Mouse (Mus musculus) retina, postnatal 7 days (tissue): ENCODE measurements around the gene Snx10.

Experiments
- DNase-seq: peaks from one replicate; pipeline ENCODE4 v3.0.0-alpha.2; 2012; ENCODE audit warnings: low read depth, low spot score

The Snx10 gene

DNA sequence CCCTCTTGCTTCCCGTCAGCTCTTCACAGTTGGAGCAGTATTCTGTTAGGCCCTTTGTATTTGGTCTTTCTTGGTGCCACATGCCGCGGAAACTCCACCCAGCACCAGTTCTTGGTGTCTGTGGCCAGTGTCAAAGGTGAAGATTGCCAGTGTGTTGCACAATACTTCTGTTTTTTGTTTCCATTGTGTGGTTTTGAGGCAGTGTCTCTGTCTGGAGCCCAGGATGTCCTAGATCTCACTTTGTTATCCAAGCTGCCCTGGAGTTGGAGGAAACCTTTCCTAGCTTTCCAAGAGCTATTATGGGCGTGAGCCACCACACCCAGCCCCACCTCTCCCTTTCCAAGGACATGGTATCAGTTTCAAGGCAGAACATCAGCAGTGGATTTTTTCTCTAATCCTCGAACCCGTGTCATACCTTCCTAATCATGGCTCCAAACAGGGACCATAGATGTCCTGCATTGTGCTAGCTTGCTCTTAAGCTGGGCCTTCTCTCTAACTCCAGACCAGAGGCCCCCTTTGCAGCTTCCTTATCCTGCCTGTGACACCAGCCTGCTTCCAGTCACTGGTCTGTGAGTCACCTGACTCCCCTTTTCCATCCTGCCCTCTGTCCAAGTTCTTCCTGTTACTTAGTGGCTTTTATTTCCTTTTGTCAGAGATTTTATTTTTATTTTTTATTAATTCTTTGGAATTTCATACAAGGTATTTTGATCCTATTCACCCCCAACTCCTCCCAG, 9.9 kb downstream of the Snx10 start:
- no peak for DNase-seq

DNA sequence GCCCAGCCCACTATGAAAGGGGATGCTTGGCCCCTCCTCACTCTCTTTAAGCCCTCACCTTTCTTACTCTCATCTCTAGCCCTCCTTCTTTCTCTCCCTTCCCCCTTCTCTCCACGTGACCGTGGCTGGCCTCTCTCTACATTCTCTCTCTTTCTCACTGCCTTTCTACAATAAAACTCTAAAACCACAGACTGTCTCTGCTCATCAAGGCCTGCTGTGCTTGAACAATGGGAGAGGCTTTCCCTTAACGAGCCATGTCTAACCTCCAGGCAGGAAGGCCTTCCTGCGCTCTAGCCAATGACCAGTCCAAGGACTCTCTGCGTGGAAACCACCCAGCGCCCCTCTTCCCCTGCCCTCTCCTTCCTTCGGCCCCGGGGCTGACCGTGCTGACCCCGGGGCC, 11.9 kb downstream of the Snx10 start:
- DNase-seq: no peak

DNA sequence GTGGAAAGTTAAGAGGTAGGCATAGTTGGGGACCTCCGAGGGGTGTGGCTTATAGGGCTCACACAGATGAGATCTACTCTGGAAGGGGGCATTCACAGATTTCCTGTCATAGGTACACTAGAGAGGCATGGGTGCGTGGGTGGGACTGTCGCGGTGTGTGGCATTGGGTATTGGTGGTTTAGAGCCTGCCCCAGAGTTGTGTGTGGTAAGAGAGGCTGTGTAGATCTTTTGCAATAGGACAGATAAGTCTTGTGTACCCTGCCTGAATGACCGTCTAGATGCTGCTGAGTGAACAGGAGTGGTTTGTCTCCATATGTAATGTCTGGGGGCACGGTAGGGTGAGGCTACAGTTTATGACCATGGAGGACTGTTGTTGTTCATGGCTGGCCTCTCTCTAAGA, 16.8 kb downstream of the Snx10 start:
- no peak for DNase-seq

DNA sequence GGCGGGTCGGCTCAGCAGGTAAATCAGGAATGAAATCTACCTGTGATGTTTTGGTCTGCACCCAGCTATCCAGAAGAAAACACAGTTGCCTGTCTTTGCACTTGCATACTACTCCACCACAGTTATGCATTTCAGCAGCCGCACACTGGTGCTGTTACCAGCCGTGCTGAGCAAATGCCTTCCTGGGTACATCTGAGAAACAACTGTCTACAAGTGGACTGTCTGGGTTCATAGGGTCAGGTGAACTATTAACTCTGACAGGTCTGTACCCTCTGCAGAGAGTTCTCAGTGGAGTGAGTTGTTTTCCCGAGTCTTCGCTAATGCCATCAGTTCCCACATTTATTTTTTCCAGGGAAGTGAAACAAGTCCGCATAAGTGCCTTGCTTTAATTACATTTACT, 17.7 kb downstream of the Snx10 start:
- no peak for DNase-seq

DNA sequence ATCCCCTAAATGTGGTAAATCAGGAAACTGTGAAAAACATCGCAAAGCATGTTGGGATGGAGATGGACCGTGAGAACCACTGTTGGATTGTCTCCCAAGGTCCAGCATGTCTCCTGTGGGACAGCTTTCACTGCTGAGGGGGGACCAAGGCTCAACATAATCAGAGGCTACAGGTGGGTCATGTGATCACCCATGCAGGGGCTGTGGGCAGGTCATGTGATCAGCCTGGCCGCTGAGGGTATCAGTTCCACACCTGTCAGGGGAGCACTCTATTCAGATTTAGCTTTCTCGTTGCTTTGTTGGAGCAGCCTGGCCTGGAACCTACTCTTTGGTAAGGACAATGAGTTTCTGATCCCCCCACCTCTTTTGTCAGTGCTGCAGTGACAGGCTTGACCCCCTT, 18.4 kb downstream of the Snx10 start:
- DNase-seq: no peak

DNA sequence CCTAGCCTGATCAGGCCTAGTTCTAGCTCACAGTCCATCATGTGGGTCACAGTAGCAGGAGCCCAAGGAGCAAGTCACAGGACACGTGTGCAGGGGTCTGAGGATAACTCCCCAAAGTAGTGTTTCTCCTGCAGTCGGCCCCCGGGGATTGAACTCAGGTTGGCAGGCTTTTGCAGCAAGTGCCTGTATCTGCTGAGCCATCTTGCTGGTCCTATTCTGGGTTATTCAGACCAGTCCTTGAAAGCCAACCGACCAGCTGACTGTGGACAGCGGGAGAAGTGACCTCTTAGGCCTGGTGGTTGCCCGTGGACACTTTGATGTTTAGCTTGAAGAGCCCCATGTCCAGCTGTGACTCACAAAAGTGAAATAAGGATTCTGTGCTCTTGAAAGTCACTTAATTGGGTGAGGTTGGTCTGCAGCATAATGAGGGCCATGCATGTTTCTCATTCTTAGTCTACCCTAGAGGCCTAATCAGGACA, 20.0 kb downstream of the Snx10 start:
- no peak for DNase-seq

DNA sequence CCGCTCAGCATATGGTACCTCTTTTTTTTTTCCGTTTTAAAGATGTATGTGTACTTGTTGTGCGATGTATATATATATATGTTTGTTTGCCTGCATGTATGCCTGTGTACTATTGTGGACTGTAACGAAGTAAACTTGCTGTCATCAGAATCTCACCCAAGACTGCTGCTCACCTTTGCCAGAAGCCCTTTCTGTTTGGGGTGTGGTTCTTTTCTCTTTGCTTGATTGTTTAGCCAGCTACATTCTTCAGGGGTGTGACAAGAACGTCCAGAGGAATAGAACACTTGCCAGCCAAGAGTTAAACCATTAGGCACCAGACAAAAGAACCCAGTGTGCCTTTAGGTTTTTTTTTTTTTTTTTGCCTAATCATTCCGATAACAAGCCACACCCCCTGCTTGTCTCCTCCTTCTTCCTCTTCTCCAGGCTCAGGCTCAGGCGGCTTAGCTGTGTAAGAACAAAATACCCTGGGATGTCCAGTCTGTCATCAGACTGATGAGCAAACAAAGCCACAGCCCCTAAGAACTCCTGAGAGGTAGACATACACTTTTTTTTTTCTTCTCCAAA, 20.5 kb downstream of the Snx10 start:
- peak; percentile 54 for DNase-seq

DNA sequence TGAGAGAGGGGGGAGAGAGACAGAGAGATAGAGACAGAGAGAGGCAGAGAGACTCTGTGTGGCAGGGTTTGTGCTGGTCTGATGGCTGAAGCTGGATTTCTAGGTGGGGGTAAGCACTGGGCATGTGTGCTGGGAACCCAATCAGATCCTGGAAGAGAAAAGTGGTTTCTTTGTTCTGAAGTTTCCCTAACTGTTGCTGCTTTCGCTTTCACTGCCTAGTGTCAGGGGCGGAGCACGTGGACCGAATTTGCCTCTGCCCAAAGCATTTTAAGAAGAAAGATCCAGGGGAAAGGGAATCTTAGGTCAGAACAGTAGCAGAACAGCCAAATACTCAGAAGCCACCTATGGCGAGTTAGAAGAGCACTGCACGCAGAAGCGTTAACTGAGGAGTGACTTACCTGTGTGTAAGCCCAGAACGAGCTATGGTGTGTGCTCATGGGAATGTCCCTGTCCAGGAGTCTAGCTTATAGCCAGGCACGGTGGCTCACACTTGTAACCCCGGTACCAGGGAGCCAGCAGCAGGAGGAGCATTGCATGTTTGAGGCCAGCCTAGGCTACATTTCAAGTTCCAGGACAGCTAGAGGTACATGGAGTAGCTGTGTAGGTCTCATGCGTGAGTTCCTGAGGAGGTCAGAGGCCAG, 21.6 kb downstream of the Snx10 start:
- no peak for DNase-seq

DNA sequence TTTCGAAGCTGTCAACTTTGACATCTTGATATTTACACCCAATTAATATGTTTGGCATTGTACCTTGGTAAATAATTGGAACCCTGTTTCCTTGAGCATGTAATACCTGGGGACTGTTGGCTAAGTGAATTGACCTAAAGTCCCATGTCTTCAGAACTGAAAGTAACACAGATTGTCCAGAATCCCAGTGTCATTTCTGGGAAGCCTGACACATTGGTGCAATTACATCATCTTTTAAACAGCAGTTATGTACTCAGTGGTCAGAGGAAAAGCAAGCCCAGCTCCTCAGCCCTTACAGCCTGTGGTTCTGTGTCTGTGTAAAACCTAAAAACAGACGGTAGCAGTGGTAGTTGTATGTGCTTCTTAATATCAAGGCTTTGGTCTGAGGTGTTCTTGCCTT, 22.4 kb downstream of the Snx10 start:
- DNase-seq: no peak

DNA sequence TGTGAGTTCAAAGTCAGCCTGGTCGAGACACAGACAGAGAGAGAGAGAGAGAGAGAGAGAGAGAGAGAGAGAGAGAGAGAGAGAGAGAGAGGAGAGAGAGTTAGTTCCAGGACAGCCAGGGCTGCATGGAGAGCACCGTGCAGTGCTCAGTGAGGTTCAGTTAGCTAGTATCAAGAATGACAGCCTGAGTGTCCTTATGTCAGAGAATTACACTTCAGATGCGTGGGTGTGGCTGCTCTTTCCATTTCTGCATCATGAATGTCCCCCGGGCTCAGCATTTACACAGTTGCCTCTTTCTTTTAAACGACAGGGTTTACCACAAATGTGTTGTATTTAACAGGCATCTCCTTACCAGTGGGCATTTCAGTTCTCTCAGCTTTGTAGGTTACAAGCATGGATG, 25.1 kb downstream of the Snx10 start:
- no peak for DNase-seq

DNA sequence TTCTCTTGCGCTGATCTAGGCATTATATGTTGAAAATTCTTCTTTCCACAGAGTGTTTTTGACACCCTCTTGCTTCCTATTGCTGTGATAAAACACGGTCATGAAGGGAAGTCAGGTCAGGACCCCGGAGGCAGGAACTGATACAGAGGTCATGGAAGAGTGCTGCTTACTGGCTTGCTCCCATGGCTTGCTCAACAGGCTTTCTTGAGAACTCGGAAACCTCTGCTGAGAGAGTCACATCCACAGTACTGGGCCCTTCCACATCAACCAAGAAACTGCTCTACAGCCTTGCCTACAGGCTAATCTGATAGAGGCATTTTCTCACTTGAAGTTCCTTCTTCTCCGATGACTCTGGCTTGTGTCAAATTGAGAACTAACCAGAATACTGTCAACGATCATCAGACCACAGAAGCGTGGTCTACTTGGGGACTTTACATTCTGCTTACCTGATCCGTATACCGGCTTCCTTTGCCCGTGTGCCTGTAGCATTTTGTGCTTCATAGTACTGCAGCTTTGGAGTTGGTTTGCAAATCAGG, 27.6 kb downstream of the Snx10 start:
- no peak for DNase-seq

DNA sequence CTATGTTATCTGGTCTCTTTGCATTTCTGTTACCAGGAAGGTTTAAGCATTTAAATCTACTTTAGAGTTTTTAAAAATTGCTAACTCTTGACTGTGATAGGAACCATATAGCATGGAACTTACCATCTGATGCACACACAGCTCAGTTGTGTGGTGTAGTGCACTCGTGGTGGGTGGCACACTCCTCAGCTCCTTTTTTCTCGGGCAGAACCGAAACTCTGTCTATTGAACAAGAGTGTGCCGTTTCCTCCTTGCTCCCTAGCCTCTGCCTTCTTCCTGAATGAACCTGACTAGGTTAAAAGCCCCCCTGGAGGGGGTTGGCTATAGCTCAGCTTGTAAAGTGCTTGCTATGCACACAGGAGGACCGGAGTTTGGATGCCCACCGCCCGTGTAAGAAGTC, 32.9 kb downstream of the Snx10 start:
- DNase-seq: no peak

DNA sequence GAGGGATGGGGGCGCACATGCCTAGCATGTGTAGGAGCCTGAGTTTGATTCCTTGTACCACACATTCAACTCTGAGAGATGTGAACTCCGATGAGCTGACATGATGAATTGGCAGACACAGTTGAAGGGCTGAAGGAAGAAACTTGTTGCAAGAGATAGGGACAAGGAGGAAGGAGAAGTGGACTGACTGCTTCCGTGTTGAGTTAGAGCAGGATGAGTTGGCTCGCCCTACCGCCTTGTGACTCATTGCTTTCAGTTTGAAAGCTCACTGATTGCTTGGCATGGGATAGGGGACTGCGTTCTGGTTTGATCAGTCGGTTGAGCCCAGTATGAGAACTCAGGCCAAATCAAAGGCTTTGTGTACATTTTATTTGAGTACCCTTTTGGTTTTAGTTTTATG, 34.6 kb downstream of the Snx10 start:
- no peak for DNase-seq

DNA sequence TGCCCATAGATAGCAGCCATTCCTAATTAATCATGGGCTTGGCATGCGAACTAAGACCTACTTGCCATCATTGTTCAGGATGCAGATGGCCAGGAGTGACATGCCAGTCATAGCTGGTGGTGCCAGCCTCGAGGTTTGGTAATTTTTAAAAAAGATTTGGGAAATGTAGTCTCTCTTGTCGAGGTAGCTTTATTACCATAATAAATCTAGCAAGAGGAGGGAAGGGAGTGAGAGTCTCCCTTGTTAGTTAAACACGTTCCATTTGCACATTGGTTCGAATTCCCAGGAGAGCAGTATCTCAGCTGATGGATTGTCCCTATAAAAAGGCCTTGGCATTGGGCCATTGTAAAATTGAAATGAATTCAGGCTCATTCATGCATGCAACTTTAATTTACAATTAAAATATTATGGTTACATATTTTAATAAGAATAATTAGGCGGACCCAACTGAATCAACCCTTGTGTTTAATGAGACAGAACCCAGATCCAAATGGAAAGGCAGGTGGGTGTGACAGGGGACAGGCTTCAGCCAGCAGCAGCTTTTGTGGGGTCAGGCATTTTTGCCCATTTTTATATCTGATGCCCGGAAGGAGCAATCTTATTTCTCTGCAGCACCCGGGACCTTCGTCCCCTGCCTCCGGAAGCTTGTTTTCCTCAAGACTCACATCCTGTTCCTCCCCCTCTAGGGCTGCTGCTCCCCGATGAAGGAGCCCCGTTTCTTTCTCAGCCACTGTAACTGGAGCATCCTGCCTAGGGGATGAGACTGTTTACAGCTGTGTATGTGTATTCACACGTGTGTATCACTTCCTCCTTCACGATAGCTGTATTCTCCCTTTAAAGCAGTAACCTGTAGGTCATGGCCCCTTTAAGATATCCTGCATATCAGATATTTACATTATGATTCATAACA, 43.3 kb downstream of the Snx10 start:
- DNase-seq: no peak

DNA sequence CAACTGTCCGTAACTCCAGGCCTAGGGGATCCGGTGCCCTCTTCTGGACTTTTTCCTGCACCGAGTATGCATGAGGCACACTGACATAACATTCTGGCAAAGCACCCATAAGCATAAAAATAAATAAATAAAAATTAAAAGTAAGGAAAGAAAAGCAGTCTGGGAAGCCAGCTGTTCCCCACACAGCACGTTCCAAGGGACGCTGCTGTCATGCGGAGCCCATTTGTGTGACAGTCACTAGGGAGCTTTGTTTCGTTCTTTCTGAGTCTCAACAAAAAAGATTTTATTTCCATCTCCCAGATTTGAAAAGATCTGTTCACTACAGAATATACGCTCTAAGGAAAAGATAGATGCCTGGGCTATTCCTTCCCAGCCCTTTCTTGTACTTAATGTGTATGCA, 45.4 kb downstream of the Snx10 start:
- no peak for DNase-seq

DNA sequence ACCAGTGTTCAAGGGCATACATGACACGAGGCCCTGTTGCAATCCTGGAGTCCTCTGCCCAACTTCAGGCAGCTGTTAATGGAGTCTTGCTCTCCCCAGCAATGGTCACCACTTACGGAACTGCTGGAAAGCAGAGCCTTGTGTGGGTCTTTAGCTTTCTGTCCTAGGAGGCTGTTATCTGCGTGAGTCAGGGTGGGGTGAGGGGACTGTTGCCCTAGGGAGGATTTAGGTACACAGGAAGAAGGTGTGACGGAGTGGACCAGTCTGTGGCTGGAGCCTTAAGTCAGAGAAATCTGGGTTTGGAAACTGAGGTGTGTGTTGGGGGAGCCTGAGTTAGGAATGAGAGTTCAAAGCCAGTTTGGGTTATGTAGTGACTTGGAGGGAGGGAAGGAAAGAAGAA, 49.4 kb downstream of the Snx10 start:
- DNase-seq: no peak

DNA sequence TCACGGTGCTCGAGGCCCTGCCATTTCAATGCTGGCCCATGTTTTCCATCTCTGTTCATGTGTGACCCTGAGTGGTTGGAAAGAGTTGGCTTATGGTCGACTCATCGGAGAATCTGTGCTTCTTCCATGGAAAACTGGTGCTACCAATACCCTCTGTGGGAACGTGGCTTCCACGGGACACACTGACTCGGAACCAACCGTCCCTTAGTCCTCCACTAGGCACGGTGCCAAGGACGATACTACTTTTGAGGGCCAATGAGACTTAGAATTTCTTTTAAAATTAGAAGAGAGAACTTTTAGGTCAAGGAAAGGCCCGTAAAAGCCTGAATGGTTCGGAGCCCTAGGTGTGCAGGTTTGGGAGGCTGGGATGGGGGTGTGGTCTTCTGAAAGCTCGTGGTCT, 50.4 kb downstream of the Snx10 start:
- no peak for DNase-seq

DNA sequence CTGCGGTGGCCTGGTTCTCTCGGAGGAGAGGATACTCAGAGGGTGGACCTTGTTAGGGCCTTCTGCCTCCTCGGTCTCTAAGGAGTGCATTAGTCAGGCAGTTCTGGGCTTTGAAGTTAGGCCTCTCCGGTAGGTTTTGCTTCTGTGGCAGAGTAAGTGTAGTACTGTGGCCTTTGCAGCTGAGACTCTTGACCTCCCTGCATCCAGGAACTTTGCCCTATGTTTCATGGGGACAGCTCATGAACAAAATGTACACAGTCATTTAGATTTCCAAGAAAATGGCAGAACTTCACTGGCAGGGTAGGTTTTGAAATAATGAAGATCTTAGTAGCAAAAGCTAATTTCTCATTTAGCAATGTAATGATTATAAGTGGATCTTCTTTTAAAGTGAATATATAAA, 54.7 kb downstream of the Snx10 start:
- no peak for DNase-seq

DNA sequence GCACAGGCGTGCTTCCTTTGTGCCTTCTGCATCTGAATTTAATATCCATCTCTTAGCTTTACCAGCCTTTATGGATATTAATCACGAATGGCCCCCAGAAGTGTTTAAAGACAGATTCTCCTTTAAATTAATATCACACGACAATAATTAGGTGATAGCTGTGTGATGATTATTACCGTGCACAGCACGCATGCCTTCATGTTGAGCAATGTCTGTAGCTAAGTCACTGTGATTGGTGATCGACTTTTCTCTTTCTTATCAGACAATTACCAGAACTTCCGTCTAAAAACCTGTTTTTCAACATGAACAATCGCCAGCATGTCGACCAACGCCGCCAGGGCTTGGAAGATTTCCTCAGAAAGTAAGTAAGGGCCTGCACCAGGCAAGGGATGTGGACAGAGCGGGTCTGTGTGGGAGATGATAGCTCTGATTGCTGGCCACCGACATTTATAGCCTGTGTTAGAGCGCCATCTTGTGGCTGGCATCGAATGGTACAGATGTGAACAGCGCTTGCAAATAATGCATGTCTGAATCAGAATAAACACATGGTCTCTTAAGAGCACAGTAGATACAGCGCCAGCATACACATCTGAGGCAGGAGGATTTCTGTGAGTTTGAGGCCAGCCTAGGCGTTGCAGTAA, 56.5 kb downstream of the Snx10 start:
- peak; percentile 81 for DNase-seq

DNA sequence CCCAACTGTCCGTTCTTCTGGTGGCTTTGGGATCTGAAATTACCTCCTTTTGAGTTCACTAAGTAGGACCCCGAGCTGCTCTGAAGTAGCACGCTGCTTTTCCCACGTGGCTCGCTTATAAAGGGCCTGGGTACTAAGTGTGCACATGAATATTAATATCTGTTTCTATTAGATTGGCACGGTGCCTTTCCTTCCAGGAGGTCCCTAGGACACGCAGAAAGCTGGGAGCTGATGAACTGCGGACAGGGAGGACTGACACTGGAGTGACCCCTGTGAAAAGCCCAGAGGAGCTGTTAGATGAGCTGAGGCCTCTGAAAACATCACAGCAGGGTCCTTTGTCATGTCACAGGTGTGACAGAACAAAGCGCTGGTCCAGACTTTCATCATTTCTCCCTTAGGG, 57.7 kb downstream of the Snx10 start:
- no peak for DNase-seq

DNA sequence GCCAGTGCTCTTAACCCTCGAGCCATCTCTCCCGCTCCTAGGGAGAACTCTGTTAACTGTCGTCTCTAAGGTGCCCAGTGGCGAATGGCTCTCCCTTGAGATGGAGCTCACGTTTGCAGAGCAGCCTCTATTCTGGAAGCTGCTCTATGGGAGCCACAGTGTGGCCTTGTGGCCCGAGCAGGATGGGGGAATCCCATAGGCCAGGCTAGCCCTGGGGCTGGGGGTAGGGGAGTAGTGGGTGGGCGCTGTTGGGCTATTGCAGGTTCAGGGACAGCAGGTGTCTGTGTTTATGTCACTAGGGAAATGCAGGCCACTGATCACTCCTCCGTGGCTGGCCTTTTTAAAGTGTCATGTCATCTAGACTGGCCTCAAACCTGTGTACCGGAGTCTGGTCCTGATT, 58.4 kb downstream of the Snx10 start:
- no peak for DNase-seq
